Mouse (Mus musculus) embryo, embryonic 9.5 days (tissue): ENCODE measurements at regions not wholly inside any gene's neighbourhood (a gene's known extent, or its start where the extent isn't known, plus 50 kb on each side); places are given as distances from the start of the nearest gene placed in this dataset.
A peak's percentile ranks its signal among the peaks of the same experiment; 100 is the strongest.
"Not testable (repeated sequence)": the region's sequence is repeated elsewhere in the genome, so short reads cannot be mapped to it uniquely, and the experiment has no call there.

ENCODE experiments used
- DNase-seq: peaks from one replicate; pipeline ENCODE4 v3.0.0-alpha.2; 2017; ENCODE audit errors: extremely low spot score

- no peak for DNase-seq
Observed at GRCm38 (mm10) chr13:104549016-104549415, 243.3 kb upstream of the Srek1ip1 start.

- DNase-seq, result no peak
Observed at GRCm38 (mm10) chr13:104553329-104553728, 239.0 kb upstream of the Srek1ip1 start.

DNA sequence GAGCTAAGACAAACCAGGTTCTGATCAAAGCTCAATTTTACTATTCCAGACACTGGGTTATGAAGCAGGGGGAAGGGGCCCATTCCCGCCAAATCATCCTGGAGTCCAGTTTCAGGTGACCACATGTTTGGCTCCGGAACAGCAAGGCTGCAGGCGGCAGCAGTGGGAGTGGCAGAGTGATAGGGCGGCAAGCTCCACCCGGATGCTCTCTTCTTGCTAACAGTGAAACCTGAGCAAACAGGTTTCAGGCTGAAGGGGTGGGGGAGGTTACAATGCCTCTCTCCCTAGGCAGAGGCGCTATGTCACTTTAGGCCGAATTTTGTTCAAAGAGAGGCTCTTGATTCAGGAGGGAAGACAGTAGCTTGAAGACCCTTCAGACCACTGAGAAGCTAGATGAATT lies 235.7 kb upstream of the Srek1ip1 start:
- not testable (repeated sequence) for DNase-seq

DNA sequence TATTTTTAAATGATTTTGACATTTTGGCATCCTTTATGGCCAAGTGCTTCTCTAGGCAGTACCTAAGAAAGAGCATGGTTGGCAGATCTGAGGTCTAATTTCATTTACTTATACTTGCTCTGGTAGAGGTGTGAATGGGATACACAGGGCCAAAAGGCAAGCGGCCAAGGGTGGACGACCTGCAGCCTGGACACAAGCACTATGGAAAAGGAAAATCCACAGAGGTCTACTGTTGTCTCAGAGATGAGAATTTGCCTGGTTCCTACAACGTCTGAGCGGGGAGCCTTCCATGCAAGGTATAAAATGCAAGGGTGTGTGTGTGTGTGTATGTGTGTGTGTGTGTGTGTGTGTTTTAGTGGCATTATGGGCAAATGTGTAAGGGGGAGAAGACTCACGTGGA lies 232.4 kb upstream of the Srek1ip1 start:
- no peak for DNase-seq

- DNase-seq, result no peak
Observed at GRCm38 (mm10) chr13:104560500-104561114, 231.7 kb upstream of the Srek1ip1 start.

GRCm38 (mm10) chr13:104562536-104562935 lies 229.7 kb upstream of the Srek1ip1 start:
- no peak for DNase-seq

- no peak for DNase-seq
Observed at GRCm38 (mm10) chr13:104563019-104563418, 229.3 kb upstream of the Srek1ip1 start.

- DNase-seq, result peak; percentile 26
Observed at GRCm38 (mm10) chr13:104563889-104564288, 228.4 kb upstream of the Srek1ip1 start.

GRCm38 (mm10) chr13:104569765-104570164 lies 222.5 kb upstream of the Srek1ip1 start:
- no peak for DNase-seq

DNA sequence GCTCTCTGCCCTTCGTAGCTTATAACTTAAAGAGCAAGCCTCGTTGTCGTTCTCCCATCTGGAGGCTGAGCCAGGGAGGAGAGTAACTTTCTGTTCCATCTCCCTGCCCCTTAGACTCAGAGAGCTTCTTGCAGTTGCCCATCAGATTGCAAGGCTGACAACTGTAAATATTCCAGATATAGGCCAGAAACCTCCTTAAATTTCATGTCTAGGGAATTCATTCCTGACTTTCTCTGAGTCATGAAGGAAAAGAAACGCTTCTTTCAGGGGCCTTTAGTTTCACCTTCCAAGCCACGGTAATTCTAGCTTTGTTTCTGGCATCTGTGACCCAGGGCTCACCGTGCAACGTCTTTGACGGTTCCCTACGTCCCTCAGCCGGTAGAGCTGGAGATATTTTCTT lies 220.0 kb upstream of the Srek1ip1 start:
- DNase-seq, result no peak

DNA sequence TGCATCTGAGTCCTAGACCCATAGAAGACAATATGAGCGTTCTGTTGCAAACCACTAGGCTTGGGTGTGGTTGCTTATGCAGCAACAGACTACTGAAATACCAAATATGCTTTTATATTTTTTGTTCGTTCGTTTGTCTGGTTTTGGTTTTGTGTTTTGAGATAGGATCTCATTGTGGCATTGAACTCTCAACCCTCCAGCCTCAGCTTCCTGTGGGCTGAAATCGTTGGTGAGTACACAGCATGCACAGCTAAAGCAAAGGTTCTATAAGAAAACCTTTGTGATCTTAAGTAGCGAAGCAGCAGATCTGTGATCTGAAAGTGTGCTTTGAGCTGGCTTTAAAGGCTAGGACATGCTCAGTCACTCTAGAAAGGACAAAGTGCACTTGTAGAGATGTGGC lies 217.9 kb upstream of the Srek1ip1 start:
- DNase-seq, result no peak

DNA sequence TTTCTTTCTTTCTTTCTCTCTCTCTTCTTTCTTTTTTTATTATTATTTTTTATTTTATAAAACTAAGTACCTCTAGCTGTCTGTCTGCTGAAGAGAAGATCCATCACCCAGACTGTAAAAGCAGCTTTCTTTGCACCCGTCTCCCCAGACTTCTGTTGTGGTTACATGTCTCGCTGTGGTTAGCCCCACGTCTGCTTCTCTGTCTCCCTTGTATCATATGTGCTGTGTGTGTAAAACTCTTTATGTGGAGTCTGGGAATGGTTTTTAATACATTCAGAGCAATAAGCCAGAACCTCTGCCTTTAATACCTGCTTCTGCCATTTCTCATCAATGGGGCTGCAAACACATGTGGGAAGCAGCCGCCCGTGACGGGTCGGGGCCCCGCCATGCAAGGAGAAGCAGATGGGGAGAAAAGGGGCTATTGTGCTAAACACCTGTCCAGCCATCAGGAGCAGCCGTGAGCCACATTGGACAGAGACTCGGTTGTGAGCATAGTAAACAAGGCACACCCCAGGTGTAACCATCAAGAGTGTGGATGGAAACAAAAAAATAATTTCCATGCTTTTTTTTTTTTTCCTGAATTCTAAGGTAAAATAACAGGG lies 216.0 kb upstream of the Srek1ip1 start:
- DNase-seq, result no peak

DNA sequence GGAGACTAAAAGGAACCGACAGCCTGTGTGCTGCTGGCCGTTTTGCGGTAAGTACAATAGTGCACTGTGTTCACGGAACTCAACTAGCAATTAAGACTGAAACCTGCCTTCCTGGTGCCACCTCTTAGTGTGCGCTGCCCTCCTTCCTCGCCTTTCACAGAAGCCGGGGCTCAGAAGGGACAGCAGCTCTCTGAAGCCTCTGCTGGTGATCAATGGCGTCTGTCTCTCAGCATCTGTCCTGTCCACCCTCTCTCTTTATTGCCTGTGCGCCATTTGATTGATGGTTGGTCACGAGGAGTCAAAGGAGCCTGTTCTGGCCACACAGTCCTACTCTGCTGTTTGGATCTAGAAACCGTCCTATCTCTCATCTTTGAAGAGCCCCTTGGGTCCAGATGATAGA lies 214.4 kb upstream of the Srek1ip1 start:
- DNase-seq, result peak; percentile 36

DNA sequence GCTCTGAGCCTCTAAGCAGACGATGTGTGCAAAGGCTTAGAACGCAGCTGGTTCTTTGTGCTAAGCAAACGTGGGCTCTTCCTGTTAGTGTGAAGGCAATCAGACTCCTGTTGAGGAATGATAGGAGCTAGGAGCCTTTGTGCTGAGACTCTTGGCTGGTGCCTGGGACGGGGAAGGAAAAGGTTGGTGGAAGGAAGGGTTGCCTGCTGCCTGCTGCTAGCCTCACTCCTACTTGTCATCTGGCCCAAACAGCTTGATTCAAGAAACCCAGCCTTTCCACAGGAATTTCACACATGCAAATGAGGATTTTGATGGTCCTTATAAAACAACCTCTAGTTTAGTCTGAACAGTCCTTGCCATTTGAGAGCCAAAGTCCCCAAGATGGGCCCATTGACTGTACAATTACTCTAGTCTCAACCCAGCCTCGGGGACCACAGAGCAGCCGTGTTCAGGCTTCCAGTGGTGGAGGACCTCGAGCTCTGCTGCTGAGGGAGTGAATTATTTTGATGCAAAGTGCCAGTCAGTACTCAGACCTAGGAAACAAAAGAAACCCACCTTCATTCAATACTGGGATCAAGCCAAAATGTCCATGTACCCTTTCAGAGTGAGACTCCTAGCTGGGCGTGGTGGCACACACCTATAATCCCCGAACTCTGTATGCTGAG lies 211.5 kb upstream of the Srek1ip1 start:
- no peak for DNase-seq
